Comparison of ENCODE assay signal across 15 mouse cellular contexts in the genomic region with DNA sequence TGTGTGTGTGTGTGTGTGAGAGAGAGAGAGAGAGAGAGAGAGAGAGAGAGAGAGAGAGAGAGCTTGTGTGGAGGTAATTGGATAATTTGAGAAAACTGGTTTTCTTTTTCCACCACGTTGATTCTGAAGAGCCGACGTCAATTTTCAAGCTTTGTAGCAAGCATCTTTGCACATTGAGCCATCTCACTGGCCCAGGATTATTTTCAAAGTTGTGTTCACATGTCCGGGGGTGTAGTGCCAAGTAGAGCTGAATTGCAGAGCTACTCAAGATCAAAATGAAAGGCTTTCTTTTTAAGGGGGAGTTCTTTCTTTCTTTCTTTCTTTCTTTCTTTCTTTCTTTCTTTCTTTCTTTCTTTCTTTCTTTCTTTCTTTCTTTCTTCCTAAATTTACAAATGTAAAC.
"Had no signal": no experiment of that assay in that cellular context is flagged by ENCODE, and none has a peak within 500 bp of the region (broad histone marks: within the 10 kb centered on the region; RNA-seq: fewer than 3 reads in every experiment).

No protein-coding gene starts in this region.

- DNase-seq: kidney, postnatal 25 days; liver, embryonic 13.5 days; lung, adult 2 months; lung, postnatal 14 days; lung, postnatal 4 days; spleen, adult 18-20 months; thymus, adult 18-20 months; thymus, postnatal 36 days had no signal

- H3K27ac ChIP-seq: kidney, postnatal 0 days; liver, embryonic 13.5 days; midbrain, embryonic 12.5 days; midbrain, embryonic 15.5 days; neural tube, embryonic 12.5 days; neural tube, embryonic 15.5 days; stomach, embryonic 15.5 days had no signal

- ATAC-seq: intestine, postnatal 0 days; midbrain, embryonic 15.5 days had no signal

- H3K4me3 ChIP-seq: liver, embryonic 13.5 days; midbrain, embryonic 12.5 days; midbrain, embryonic 15.5 days; neural tube, embryonic 12.5 days; neural tube, embryonic 15.5 days; stomach, embryonic 15.5 days had no signal
